Mouse (Mus musculus): ENCODE measurements around the gene Gpat2. TPM values are rescaled to one million over a fixed set of nuclear protein-coding genes. Genes with fewer than 3 reads are reported as not detected.

The Gpat2 gene
- 0.09 and 0.12 TPM in 2 replicates for polyA plus RNA-seq (2015; fragmentation: Nextera tagmentation; extraction: Ambion mirVana)

DNA sequence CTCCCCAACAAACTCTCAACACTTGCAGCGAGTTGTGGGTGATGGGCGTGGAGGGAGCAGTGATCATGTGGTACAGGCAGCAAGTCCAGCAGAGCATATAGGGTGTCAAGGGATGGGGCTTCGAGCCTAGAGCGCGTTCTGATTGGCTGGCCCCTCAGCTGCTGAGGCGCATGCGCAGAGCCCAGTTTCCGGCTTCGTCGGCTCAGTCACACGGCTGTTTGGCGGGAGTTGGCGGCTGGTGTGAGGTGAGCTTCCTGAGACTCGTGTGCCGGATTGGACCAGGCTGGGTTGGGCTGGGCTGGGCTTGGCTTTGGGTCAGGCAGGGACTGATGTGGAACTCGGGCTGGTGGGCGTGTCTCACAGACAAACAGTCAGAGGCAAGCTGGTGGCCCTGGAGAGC lies at the start of gene Gpat2:
TSS of gene Gpat2 (plus strand) at position 223 of the 400 bp plus-strand sequence.
- H3K27me3 ChIP-seq, result no peaks in the 10 kb centered on the region
- no peak within 1 kb of the TSS for H3K9ac ChIP-seq
- H3K9me3 ChIP-seq, result no peaks in the 10 kb centered on the region
- no peak within 1 kb of the TSS for H3K4me2 ChIP-seq
- no peak for ATAC-seq (ENCODE audit: low FRiP score)
- 86% methylated on average over 17 of the region's 17 CpGs for WGBS
- no peak within 1 kb of the TSS for H3K4me3 ChIP-seq
- no peaks in the 10 kb centered on the region for H3K4me1 ChIP-seq (replicated peaks)
- H3K27ac ChIP-seq, result no peak within 1 kb of the TSS
- no peaks in the 10 kb centered on the region for H3K36me3 ChIP-seq

GRCm38 (mm10) chr2:127375759-127376341 lies 49.1 kb upstream of the Gpat2 start:
- 50% methylated on average over 7 of the region's 7 CpGs for WGBS
- Histone ChIP-seq H3K4me2 (no peak overlapping the region), H3K9ac (no peak overlapping the region), H3K4me1 (replicated peaks) (peaks cover 16% of the 10 kb centered on the region), H3K27me3 (0 out of 2 replicates have a peak, but pooled peaks cover 3% of the 10 kb centered on the region), H3K9me3 (no peaks in the 10 kb centered on the region), H3K27ac (no peak overlapping the region), H3K36me3 (no peaks in the 10 kb centered on the region), H3K4me3 (no peak overlapping the region)
- 0 out of 2 replicates have a peak, but pooled peaks have one; percentile 12 for ATAC-seq (ENCODE audit: low FRiP score)

- no peak overlapping the region for H3K4me3 ChIP-seq
- H3K9ac ChIP-seq, result no peak overlapping the region
- no peaks in the 10 kb centered on the region for H3K9me3 ChIP-seq
- ATAC-seq (ENCODE audit: low FRiP score), result no peak
- no peak overlapping the region for H3K27ac ChIP-seq
- H3K36me3 ChIP-seq, result no peaks in the 10 kb centered on the region
- H3K4me1 ChIP-seq (replicated peaks), result peaks cover 12% of the 10 kb centered on the region
- WGBS, result 81% methylated on average over 6 of the region's 6 CpGs
- 0 out of 2 replicates have a peak, but pooled peaks cover 3% of the 10 kb centered on the region for H3K27me3 ChIP-seq
- no peak overlapping the region for H3K4me2 ChIP-seq
Measured at GRCm38 (mm10) chr2:127376423-127377051, 48.5 kb upstream of the Gpat2 start.

DNA sequence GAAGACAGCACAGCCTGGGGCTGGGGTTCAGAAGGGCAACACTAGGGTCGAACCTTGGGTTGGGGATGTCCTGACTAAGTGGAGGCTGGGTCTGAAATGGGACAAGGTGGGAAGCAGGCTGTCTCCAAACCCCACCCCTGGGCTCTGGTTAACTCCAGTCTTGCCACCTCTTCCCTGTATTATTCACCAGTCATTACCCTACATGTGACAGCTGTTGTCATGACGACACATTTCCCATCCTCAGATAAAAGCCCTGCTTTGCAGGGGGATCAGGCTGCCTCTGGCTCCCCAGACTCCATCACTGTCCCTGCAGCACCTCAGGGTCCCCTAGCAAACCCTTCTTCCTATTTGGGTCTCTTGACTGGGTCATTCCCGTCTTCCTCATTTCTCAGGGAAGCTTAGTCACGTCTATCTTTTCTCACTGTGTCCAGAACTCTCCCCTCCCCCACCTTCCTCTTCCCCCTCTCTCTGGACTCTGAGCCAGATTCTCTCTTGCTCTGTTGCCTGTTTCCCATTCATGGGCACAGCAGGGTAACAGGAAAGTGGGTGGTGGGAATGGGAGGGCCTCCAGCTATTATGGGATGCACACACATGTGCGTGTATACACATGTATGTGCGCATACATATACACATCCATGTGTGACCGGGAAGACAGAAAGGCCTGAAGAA lies 46.9 kb upstream of the Gpat2 start:
- Histone ChIP-seq H3K4me1 (replicated peaks) (peaks cover 12% of the 10 kb centered on the region), H3K27ac (no peak overlapping the region), H3K4me3 (no peak overlapping the region), H3K36me3 (no peaks in the 10 kb centered on the region), H3K27me3 (0 out of 2 replicates have a peak, but pooled peaks cover 3% of the 10 kb centered on the region), H3K9me3 (no peaks in the 10 kb centered on the region), H3K9ac (no peak overlapping the region), H3K4me2 (no peak overlapping the region)
- ATAC-seq (ENCODE audit: low FRiP score), result peak; percentile 52; the same call in 1 of the 2 replicates
- WGBS, result 61% methylated on average over 7 of the region's 7 CpGs

GRCm38 (mm10) chr2:127378611-127378990 lies 46.4 kb upstream of the Gpat2 start:
- no peak for ATAC-seq (ENCODE audit: low FRiP score)
- 77% methylated on average over 7 of the region's 7 CpGs for WGBS
- no peaks in the 10 kb centered on the region for H3K36me3 ChIP-seq
- peaks cover 12% of the 10 kb centered on the region for H3K4me1 ChIP-seq (replicated peaks)
- 0 out of 2 replicates have a peak, but pooled peaks cover 3% of the 10 kb centered on the region for H3K27me3 ChIP-seq
- H3K4me2 ChIP-seq, result no peak overlapping the region
- no peak overlapping the region for H3K27ac ChIP-seq
- no peak overlapping the region for H3K4me3 ChIP-seq
- no peaks in the 10 kb centered on the region for H3K9me3 ChIP-seq
- no peak overlapping the region for H3K9ac ChIP-seq

GRCm38 (mm10) chr2:127379250-127379649 lies 45.7 kb upstream of the Gpat2 start:
- Histone ChIP-seq H3K27me3 (0 out of 2 replicates have a peak, but pooled peaks cover 3% of the 10 kb centered on the region), H3K36me3 (no peaks in the 10 kb centered on the region), H3K4me3 (no peak overlapping the region), H3K4me2 (no peak overlapping the region), H3K9me3 (no peaks in the 10 kb centered on the region), H3K27ac (no peak overlapping the region), H3K4me1 (replicated peaks) (peaks cover 12% of the 10 kb centered on the region), H3K9ac (no peak overlapping the region)
- ATAC-seq (ENCODE audit: low FRiP score), result no peak
- 78% methylated on average over 3 of the region's 3 CpGs for WGBS

GRCm38 (mm10) chr2:127383881-127384280 lies 41.1 kb upstream of the Gpat2 start:
- no peak for ATAC-seq (ENCODE audit: low FRiP score)
- Histone ChIP-seq H3K4me3 (no peak overlapping the region), H3K27me3 (no peaks in the 10 kb centered on the region), H3K9me3 (no peaks in the 10 kb centered on the region), H3K9ac (no peak overlapping the region), H3K4me2 (no peak overlapping the region), H3K4me1 (replicated peaks) (no peaks in the 10 kb centered on the region), H3K36me3 (no peaks in the 10 kb centered on the region), H3K27ac (no peak overlapping the region)
- 74% methylated on average over 7 of the region's 7 CpGs for WGBS

DNA sequence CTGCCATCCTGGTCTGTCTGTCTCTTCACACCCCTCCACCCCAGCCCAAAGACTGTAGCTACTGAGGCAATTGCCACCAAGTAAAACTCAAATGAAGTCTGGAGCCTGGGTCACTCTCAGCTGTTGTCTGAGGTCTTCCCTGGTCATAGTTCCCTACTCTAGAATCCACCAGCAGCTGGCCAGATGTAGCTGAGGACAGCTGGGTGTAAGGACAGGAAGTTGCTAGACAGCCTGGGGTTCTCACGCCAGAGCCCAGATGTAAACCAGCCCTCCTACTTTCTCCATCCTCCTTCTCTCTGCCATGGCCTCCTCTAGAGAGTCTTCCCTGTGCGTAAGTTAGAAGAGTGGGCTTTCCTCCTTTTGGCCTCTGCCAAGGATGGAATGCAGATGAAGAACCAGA lies 37.5 kb upstream of the Gpat2 start:
- H3K9me3 ChIP-seq, result no peaks in the 10 kb centered on the region
- H3K4me3 ChIP-seq, result no peak overlapping the region
- H3K9ac ChIP-seq, result no peak overlapping the region
- no peak for ATAC-seq (ENCODE audit: low FRiP score)
- peaks cover 3% of the 10 kb centered on the region; the same call in 1 of the 2 replicates for H3K4me1 ChIP-seq (replicated peaks)
- 83% methylated on average over 2 of the region's 2 CpGs for WGBS
- H3K27me3 ChIP-seq, result no peaks in the 10 kb centered on the region
- H3K27ac ChIP-seq, result no peak overlapping the region
- no peaks in the 10 kb centered on the region for H3K36me3 ChIP-seq
- no peak overlapping the region for H3K4me2 ChIP-seq

DNA sequence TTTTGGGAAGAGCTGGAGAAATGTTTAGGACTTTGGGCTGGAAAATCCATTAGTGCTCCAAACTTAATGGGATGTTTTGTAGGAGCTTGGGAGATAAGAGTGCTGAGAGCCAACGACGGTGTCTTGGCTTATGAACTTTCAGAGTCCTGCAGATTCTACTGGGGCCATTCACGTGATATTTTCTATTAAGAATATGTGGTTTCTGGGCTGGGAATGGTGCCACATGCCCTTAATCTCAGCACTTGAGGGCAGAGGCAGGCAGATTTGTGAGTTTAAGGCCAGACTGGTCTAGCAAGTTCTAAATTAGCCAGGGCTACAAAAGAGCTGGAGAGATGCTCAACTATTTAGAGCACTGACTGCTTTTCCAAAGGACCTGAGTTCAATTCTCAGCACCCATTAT lies 34.6 kb upstream of the Gpat2 start:
- Histone ChIP-seq H3K4me3 (no peak overlapping the region), H3K27me3 (no peaks in the 10 kb centered on the region), H3K36me3 (no peaks in the 10 kb centered on the region), H3K4me1 (replicated peaks) (peaks cover 3% of the 10 kb centered on the region; the same call in 1 of the 2 replicates), H3K9ac (no peak overlapping the region), H3K9me3 (no peaks in the 10 kb centered on the region), H3K4me2 (no peak overlapping the region), H3K27ac (no peak overlapping the region)
- ATAC-seq (ENCODE audit: low FRiP score), result no peak
- WGBS, result 81% methylated on average over 3 of the region's 3 CpGs

DNA sequence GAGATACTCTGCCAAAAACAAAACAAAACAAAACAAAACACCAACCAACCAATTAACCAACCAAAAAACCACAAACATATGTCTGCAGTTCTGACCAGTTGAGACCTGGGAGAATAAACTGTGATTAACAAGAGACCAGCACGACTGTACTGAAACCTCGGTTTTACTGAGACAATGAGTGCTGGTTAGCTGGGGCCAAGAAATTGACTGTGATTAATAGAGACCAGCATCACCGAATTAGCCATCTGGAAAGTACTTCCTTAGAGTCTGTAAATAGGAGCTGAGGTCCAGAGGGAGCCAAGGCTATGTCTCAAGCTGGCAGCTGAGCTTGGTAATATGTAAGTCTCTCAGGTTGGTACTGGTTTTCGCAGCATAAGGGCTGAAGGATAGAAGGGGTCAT lies 34.2 kb upstream of the Gpat2 start:
- peaks cover 3% of the 10 kb centered on the region; the same call in 1 of the 2 replicates for H3K4me1 ChIP-seq (replicated peaks)
- no peaks in the 10 kb centered on the region for H3K36me3 ChIP-seq
- no peak overlapping the region for H3K9ac ChIP-seq
- no peak for ATAC-seq (ENCODE audit: low FRiP score)
- H3K4me2 ChIP-seq, result no peak overlapping the region
- 62% methylated on average over 4 of the region's 4 CpGs for WGBS
- no peak overlapping the region for H3K27ac ChIP-seq
- no peaks in the 10 kb centered on the region for H3K9me3 ChIP-seq
- no peaks in the 10 kb centered on the region for H3K27me3 ChIP-seq
- no peak overlapping the region for H3K4me3 ChIP-seq

- Histone ChIP-seq H3K27me3 (no peaks in the 10 kb centered on the region), H3K4me3 (no peak overlapping the region), H3K9me3 (no peaks in the 10 kb centered on the region), H3K4me2 (no peak overlapping the region), H3K9ac (no peak overlapping the region), H3K36me3 (no peaks in the 10 kb centered on the region), H3K27ac (no peak overlapping the region), H3K4me1 (replicated peaks) (peaks cover 3% of the 10 kb centered on the region; the same call in 1 of the 2 replicates)
- no peak for ATAC-seq (ENCODE audit: low FRiP score)
- 68% methylated on average over 3 of the region's 3 CpGs for WGBS
Measured at GRCm38 (mm10) chr2:127391323-127391722, 33.7 kb upstream of the Gpat2 start.

- H3K36me3 ChIP-seq, result no peaks in the 10 kb centered on the region
- no peak overlapping the region for H3K9ac ChIP-seq
- H3K9me3 ChIP-seq, result no peaks in the 10 kb centered on the region
- H3K4me1 ChIP-seq (replicated peaks), result peaks cover 3% of the 10 kb centered on the region; the same call in 1 of the 2 replicates
- no peaks in the 10 kb centered on the region for H3K27me3 ChIP-seq
- no peak overlapping the region for H3K4me2 ChIP-seq
- WGBS, result 86% methylated on average over 5 of the region's 5 CpGs
- ATAC-seq (ENCODE audit: low FRiP score), result no peak
- H3K4me3 ChIP-seq, result no peak overlapping the region
- no peak overlapping the region for H3K27ac ChIP-seq
Measured at GRCm38 (mm10) chr2:127394606-127395161, 30.3 kb upstream of the Gpat2 start.

All from hindbrain, embryonic 13.5 days (tissue).